Mouse (Mus musculus) liver, postnatal 0 days (tissue): ENCODE results near the gene Plekhh3.

Experiments
- CTCF ChIP-seq: sonication (generic); IDR thresholded peaks from 2 replicates; pipeline ENCODE4 v1.5.1; 2016; ENCODE audit warnings: antibody characterized with exemption, low read depth
- EP300 ChIP-seq: IDR thresholded peaks from 2 replicates; pipeline ENCODE4 v1.6.1; 2016; ENCODE audit warnings: antibody characterized with exemption, low read depth, mild to moderate bottlenecking

- no peak for TF ChIP-seq EP300
- no peak for TF ChIP-seq CTCF
Observed at GRCm38 (mm10) chr11:101146377-101146776, 24.8 kb downstream of the Plekhh3 start.
